Mouse (Mus musculus) intestine, embryonic 15.5 days (tissue): ENCODE results near the gene Actr8. TPM values are rescaled to one million over a fixed set of nuclear protein-coding genes. Genes with fewer than 3 reads are reported as not detected.

ENCODE experiments used
- ATAC-seq: fragments of 200-750 bp; cut with Nextera tagmentation; 2 replicates; pipeline ENCODE4 v1.8.0; 2017; ENCODE audit warnings: moderate TSS enrichment, moderate library complexity
- H3K27ac ChIP-seq: fragments of 300-500 bp; sonication (generic); 2 replicates; pipeline ENCODE4 v1.5.1; 2015; ENCODE audit warnings: mild to moderate bottlenecking, inconsistent platforms
- H3K27me3 ChIP-seq: fragments of 300-500 bp; sonication (generic); replicated peaks from 2 replicates; pipeline ENCODE4 v1.6.1; 2015; ENCODE audit warnings: inconsistent platforms
- H3K36me3 ChIP-seq: fragments of 300-500 bp; sonication (generic); 2 replicates; pipeline ENCODE4 v1.6.1; 2015; ENCODE audit warnings: inconsistent platforms
- H3K4me1 ChIP-seq: fragments of 300-500 bp; sonication (generic); replicated peaks from 2 replicates; pipeline ENCODE4 v1.6.1; 2015; ENCODE audit warnings: inconsistent platforms
- H3K4me2 ChIP-seq: fragments of 300-500 bp; sonication (generic); replicated peaks from 2 replicates; pipeline ENCODE4 v1.6.1; 2015; ENCODE audit warnings: mild to moderate bottlenecking, inconsistent platforms
- H3K4me3 ChIP-seq: fragments of 300-500 bp; sonication (generic); replicated peaks from 2 replicates; pipeline ENCODE4 v1.5.1; 2015; ENCODE audit warnings: inconsistent platforms
- H3K9ac ChIP-seq: fragments of 300-500 bp; sonication (generic); 2 replicates; pipeline ENCODE4 v1.6.1; 2015; ENCODE audit warnings: inconsistent platforms
- H3K9me3 ChIP-seq: fragments of 300-500 bp; sonication (generic); 2 replicates; pipeline ENCODE4 v1.6.1; 2016; ENCODE audit warnings: inconsistent platforms
- WGBS: fragments of 180-500 bp; shearing (Covaris S2); methylation state at CpG from one replicate; pipeline ENCODE4 v1.1.7; 2015; 5-methylcytosine and 5-hydroxymethylcytosine counted together
- polyA plus RNA-seq: library from polyadenylated mRNA; unstranded; fragments of >200 nt; fragmentation: Nextera tagmentation; extraction: Ambion mirVana; gene quantifications from 2 replicates; pipeline ENCODE4 v1.2.1, GENCODE M21; 2015

Gene Actr8
- polyA plus RNA-seq, 1 experiment from 2014 or later = 51.9 TPM

DNA sequence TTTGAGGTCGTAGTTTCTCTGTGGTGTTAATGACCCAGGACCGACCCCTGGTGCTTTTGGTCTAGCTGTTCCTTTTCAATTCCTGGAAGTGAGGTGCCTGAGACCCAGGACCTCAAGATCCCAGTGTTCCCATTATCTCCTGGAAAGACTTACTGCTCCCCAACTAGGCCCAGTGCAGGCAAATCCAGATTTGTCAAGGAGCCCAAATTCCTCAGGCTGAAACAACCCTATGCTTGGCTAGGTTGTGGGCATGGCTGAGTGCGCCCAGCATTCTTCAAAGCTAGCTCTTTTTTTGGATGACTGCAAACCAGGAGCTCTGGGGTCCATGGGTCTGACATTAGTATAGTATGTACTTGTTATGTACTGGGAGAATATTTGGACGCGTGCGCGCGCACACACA is 41.2 kb downstream of the Actr8 start:
- Histone ChIP-seq H3K4me2 (no peak overlapping the region), H3K9ac (no peak overlapping the region), H3K27ac (no peak overlapping the region), H3K4me3 (no peak overlapping the region), H3K9me3 (no peaks in the 10 kb centered on the region), H3K36me3 (no peaks in the 10 kb centered on the region), H3K4me1 (0 out of 2 replicates have a peak, but pooled peaks cover 6% of the 10 kb centered on the region), H3K27me3 (no peaks in the 10 kb centered on the region)
- WGBS = 89% methylated on average over 8 of the region's 8 CpGs
- ATAC-seq = no peak

DNA sequence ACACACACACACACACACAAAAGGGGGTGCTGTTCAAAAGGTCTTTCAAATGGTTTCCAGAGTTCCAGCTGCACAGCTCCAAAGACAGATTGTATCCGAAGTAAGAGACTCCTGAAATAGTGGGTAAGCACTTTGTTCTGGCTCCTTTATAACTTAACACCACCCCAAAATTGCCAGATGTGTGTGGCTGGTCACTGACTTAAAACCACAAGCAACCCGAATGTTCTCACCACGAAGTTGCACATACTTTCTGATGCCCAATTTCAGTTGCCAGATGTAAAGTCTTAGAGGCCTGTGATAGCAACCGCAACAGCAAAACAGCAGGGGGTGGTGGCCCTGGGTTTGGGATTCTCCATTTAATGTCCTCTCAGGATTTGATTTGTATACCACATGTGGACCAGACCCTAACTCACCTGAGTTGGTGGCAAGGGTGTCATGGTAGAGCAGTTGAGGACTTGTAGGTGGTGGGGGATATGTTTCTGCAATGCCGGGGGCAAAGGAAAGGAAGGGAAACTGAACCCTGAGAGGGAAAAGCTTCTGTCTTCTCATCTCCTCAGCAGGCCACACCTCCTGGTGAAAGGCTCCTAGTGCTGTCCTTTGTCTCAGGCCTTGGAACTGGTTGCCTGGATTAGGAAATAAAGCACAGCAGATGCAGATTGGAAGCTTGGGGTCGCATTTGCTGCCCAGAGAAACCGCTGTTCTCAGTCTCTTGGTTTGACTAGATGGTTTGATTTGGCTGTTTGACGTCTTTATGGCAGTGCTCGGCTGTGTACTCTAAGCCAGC is 41.8 kb downstream of the Actr8 start:
- Histone ChIP-seq H3K4me3 (no peak overlapping the region), H3K4me1 (0 out of 2 replicates have a peak, but pooled peaks cover 6% of the 10 kb centered on the region), H3K27me3 (no peaks in the 10 kb centered on the region), H3K9ac (no peak overlapping the region), H3K9me3 (no peaks in the 10 kb centered on the region), H3K36me3 (no peaks in the 10 kb centered on the region), H3K4me2 (no peak overlapping the region), H3K27ac (no peak overlapping the region)
- 56% methylated on average over 9 of the region's 9 CpGs for WGBS
- ATAC-seq = no peak

DNA sequence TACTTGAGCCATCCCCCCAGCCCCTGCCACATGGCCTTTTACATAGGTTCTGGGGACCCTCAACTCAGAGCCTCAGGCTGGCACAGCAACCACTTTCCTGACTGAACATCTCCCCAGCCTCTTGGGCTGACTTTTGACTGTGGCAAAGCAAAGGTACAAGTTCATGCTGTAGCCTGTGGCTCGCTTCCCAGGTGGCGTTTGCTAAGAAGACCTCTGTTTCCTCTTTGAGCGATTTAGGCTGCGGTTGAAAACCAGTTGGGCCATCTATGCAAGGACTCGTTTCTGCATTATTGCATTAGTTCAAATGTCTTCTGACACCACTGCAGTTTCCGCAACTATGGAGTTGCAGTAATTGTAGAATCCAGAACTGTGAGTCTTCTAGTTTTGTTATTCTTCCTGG is 44.3 kb downstream of the Actr8 start:
- 93% methylated on average over 6 of the region's 6 CpGs for WGBS

DNA sequence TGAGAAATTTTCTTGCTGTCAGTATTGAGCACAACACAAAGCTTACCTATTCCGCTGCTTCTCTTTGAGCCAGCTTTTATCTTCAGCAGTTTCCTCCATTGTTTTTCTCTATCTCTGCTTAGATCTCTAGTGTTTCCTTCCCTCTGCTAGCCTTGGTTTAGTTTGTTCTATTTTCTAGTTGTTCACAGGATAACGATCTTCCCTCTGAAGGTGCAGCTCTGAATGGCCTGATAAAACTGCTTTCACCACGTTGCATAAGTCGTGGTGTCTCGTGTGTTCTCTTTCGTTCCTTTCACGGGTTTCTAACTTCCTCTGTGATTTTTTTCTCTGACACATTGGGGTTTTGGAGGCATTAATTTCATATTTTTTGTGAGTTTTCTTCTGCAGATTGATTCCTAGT is 46.2 kb downstream of the Actr8 start:
- H3K27me3 ChIP-seq = no peaks in the 10 kb centered on the region
- H3K36me3 ChIP-seq = no peaks in the 10 kb centered on the region
- no peaks in the 10 kb centered on the region for H3K9me3 ChIP-seq
- no peak overlapping the region for H3K27ac ChIP-seq
- H3K4me3 ChIP-seq = no peak overlapping the region
- H3K9ac ChIP-seq = no peak overlapping the region
- no peak overlapping the region for H3K4me2 ChIP-seq
- 0 out of 2 replicates have a peak, but pooled peaks cover 2% of the 10 kb centered on the region for H3K4me1 ChIP-seq
- no peak for ATAC-seq
- 33% methylated on average over 7 of the region's 7 CpGs for WGBS

More for the DNA sequence above, 44.3 kb downstream of the Actr8 start:
- Histone ChIP-seq H3K36me3 (no peaks in the 10 kb centered on the region), H3K27me3 (no peaks in the 10 kb centered on the region), H3K4me3 (no peak overlapping the region), H3K4me1 (0 out of 2 replicates have a peak, but pooled peaks cover 6% of the 10 kb centered on the region), H3K27ac (no peak overlapping the region), H3K4me2 (no peak overlapping the region), H3K9me3 (no peaks in the 10 kb centered on the region), H3K9ac (no peak overlapping the region)
- no peak for ATAC-seq

DNA sequence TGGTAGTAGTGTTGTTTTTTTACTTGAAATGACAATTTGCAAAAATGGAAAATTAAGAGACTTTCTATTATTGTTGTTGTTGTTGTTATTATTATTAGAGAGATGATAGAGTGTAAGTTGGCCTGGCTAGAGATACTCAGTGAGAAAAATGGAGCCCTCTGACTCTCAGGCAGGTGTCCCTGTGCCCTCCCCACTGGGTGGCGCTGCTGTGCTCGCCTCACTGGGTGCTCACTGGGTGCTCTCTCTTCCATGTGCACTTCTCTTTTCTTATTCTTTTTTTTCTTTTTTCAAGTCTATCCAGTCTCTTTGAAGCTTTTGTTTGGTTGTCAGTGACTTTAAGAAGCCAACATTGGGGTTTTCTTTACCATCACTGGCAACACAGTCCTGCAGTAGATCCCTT is 49.2 kb downstream of the Actr8 start:
- no peaks in the 10 kb centered on the region for H3K4me1 ChIP-seq
- no peak overlapping the region for H3K27ac ChIP-seq
- no peak for ATAC-seq
- H3K4me2 ChIP-seq = no peak overlapping the region
- no peaks in the 10 kb centered on the region for H3K36me3 ChIP-seq
- H3K9me3 ChIP-seq = no peaks in the 10 kb centered on the region
- H3K9ac ChIP-seq = no peak overlapping the region
- no peaks in the 10 kb centered on the region for H3K27me3 ChIP-seq
- no peak overlapping the region for H3K4me3 ChIP-seq
- WGBS = 43% methylated on average over 2 of the region's 2 CpGs

DNA sequence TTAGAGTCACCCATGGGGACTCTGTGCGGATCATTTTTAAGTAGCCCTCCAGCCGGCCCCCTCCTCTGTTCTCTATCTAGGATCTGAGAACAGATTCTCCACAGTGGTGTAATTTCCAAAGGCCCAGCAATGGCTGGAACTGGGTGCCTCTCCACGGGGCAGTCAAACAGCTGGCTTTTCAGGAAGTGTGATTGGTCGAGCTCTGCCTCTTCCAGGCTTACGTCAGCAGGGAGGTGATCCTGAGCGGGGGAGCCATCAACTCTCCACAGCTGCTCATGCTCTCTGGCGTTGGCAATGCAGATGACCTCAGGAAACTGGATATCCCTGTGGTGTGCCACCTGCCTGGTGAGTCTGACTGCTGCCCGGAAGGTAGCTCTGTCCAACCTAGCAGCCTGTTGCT is 55.3 kb downstream of the Actr8 start:
- Histone ChIP-seq H3K36me3 (no peaks in the 10 kb centered on the region), H3K27me3 (no peaks in the 10 kb centered on the region), H3K9ac (no peak overlapping the region), H3K4me3 (no peak overlapping the region), H3K9me3 (no peaks in the 10 kb centered on the region), H3K4me2 (no peak overlapping the region), H3K27ac (no peak overlapping the region), H3K4me1 (no peaks in the 10 kb centered on the region)
- WGBS = 59% methylated on average over 8 of the region's 8 CpGs
- ATAC-seq = no peak

DNA sequence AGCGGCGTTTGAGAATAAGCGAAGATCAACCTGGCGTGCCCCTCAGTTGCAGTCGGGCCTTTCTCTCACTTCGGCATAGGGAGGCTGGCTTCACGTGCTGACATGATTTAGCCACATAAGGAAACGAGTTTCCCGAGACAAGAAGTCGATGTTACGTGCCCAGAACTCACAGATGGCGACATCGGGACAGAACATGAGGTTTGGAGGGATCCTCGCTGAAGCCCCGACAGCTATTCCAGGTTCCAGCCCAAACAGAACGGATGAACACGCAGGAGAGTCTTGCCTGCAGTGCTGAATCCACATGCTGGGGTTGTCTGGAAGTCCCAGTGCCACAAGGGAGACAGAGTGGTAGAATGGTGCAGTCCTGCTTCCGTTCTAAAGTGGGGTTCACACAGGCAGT is 60.3 kb downstream of the Actr8 start:
- H3K4me2 ChIP-seq = no peak overlapping the region
- H3K27me3 ChIP-seq = no peaks in the 10 kb centered on the region
- H3K27ac ChIP-seq = no peak overlapping the region
- no peaks in the 10 kb centered on the region for H3K9me3 ChIP-seq
- H3K4me3 ChIP-seq = no peak overlapping the region
- H3K4me1 ChIP-seq = no peaks in the 10 kb centered on the region
- no peak for ATAC-seq
- H3K9ac ChIP-seq = no peak overlapping the region
- WGBS = 92% methylated on average over 18 of the region's 18 CpGs
- no peaks in the 10 kb centered on the region for H3K36me3 ChIP-seq

DNA sequence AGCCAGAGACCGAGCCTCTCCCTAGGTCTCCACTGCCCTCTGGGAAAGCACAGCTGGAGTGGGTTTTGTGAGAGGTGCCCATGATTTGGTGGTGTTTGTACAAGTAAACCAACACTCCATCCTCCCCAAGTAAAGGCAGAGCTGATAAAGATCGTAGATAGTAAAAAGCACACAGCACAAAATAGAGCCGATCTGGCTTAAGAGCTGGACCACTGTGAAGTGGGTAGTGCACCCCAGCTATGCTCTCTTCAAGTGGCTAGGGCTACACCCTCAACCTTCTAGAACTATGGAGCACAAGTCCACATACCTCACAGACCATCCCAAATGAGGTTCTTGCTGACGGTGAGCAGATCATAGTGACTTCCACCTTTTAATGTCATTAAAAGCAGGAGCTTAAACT is 61.3 kb downstream of the Actr8 start:
- no peak overlapping the region for H3K9ac ChIP-seq
- no peaks in the 10 kb centered on the region for H3K4me1 ChIP-seq
- H3K4me2 ChIP-seq = no peak overlapping the region
- H3K4me3 ChIP-seq = no peak overlapping the region
- 64% methylated on average over 4 of the region's 4 CpGs for WGBS
- no peak for ATAC-seq
- H3K9me3 ChIP-seq = no peaks in the 10 kb centered on the region
- no peak overlapping the region for H3K27ac ChIP-seq
- no peaks in the 10 kb centered on the region for H3K36me3 ChIP-seq
- no peaks in the 10 kb centered on the region for H3K27me3 ChIP-seq

DNA sequence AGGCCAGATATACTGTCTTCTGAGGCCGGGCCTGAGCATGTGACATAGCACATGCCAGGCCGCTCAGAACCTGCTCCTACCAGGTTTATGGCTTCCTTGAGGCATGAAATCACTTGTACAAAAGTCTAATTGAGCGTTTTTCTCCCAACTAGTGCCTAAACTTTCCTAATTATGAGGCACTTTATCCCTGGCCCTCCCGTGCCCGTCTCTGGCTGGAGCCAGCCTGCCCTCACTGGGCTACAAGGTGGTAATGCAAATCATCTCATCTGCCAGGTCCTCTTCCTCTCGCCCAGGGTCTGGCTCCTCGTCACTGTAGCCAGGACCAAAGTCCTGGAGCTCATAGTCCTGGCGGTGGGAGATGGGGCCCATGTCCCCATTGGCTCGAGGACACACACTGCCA is 63.7 kb downstream of the Actr8 start:
- 87% methylated on average over 9 of the region's 9 CpGs for WGBS
- no peak overlapping the region for H3K4me2 ChIP-seq
- no peak overlapping the region for H3K9ac ChIP-seq
- no peaks in the 10 kb centered on the region for H3K27me3 ChIP-seq
- no peak for ATAC-seq
- no peaks in the 10 kb centered on the region for H3K36me3 ChIP-seq
- H3K9me3 ChIP-seq = no peaks in the 10 kb centered on the region
- no peak overlapping the region for H3K4me3 ChIP-seq
- H3K27ac ChIP-seq = no peak overlapping the region
- H3K4me1 ChIP-seq = 0 out of 2 replicates have a peak, but pooled peaks cover 4% of the 10 kb centered on the region

DNA sequence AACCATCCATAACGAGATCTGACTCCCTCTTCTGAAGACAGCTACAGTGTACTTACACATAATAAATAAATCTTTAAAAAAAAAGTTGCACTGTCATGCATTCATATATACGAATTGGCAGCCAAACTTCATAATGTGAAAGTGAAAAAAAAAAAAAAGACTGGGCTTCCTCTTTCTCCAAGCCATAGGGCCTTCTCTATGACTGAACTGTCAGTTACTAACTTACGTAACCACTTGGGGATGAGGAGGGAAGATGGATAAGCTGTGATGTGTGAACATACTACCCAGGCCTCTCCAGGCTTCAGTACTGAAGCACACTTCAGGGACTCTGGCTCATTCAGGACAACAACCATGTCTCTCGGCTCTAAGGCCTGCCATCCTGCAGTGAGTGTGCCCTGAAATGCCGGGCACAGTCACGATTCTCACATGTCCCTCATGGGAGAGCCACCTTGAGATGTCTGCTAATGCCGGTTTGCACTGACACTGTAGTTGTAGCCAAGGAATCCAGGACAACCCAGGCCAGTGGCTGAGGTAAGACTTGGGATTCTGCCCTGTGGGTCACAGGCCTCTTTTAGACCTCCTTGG is 65.3 kb downstream of the Actr8 start:
- H3K4me1 ChIP-seq = 0 out of 2 replicates have a peak, but pooled peaks cover 4% of the 10 kb centered on the region
- H3K27me3 ChIP-seq = no peaks in the 10 kb centered on the region
- no peak overlapping the region for H3K9ac ChIP-seq
- no peak for ATAC-seq
- H3K27ac ChIP-seq = no peak overlapping the region
- H3K4me3 ChIP-seq = no peak overlapping the region
- 87% methylated on average over 7 of the region's 7 CpGs for WGBS
- H3K4me2 ChIP-seq = no peak overlapping the region
- no peaks in the 10 kb centered on the region for H3K9me3 ChIP-seq
- H3K36me3 ChIP-seq = no peaks in the 10 kb centered on the region

DNA sequence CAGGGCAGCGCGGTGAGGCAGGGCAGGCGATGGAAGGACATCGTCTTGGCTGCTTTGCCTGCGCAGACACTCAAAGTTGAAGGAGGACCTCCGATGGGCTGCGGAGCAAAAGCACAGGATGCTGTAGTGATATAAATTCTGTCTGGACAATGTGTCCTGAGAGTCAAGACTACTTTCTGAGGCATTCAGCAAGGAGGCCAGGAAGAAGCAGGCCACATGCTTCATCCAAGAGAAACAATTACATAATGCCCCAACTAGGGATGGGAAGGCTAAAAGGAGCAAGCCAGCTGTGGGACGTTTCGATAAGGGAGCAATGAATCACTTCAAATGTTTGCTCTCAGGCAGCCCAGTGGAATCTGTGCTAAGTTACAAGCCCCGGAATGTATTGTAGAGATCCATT is 67.1 kb downstream of the Actr8 start:
- no peaks in the 10 kb centered on the region for H3K9me3 ChIP-seq
- WGBS = 65% methylated on average over 10 of the region's 10 CpGs

DNA sequence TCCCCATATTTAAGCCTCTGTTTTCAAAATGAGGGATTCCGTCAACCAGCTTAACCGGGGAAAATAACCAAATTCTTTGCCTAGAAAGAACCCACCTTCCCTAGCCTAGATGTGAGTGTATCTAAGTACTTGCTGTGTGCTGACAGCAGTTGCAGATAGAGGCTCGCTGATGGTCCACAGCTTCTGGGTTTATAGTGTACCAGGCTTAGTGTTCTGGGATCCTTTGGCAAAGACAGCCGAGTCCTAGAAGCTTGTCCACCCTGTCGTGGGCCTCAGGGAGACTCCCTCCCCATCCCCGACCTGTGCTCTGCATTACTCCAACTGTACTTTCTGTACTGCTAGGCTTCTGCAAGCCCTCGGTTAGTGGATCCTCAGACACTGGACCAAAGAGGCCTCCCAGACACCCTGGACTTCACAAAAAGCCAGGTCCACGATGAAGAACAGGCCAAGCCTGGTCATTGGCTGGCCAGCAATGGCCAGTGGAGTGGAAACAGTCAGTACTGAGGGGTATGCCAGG is 67.6 kb downstream of the Actr8 start:
- no peak overlapping the region for H3K4me3 ChIP-seq
- H3K27me3 ChIP-seq = no peaks in the 10 kb centered on the region
- no peak overlapping the region for H3K4me2 ChIP-seq
- H3K36me3 ChIP-seq = no peaks in the 10 kb centered on the region
- H3K27ac ChIP-seq = no peak overlapping the region
- no peak overlapping the region for H3K9ac ChIP-seq
- 0 out of 2 replicates have a peak, but pooled peaks cover 4% of the 10 kb centered on the region for H3K4me1 ChIP-seq
- H3K9me3 ChIP-seq = no peaks in the 10 kb centered on the region
- no peak for ATAC-seq
- 73% methylated on average over 8 of the region's 8 CpGs for WGBS

More for the DNA sequence above, 67.1 kb downstream of the Actr8 start:
- no peak overlapping the region for H3K9ac ChIP-seq
- no peaks in the 10 kb centered on the region for H3K36me3 ChIP-seq
- H3K4me1 ChIP-seq = 0 out of 2 replicates have a peak, but pooled peaks cover 4% of the 10 kb centered on the region
- H3K27ac ChIP-seq = no peak overlapping the region
- H3K4me2 ChIP-seq = no peak overlapping the region
- ATAC-seq = no peak
- H3K4me3 ChIP-seq = no peak overlapping the region
- H3K27me3 ChIP-seq = no peaks in the 10 kb centered on the region
